Mouse (Mus musculus) liver, adult 2 months (tissue): ENCODE data around the gene Sv2a. TPM values are rescaled to one million over a fixed set of nuclear protein-coding genes. Genes with fewer than 3 reads are reported as not detected.

ENCODE experiments used
- DNase-seq: peaks from one replicate; pipeline ENCODE4 v3.0.0-alpha.2; 2011; ENCODE audit warnings: low read depth, low spot score; ENCODE audit errors: extremely low read depth
- H3K27ac ChIP-seq: fragments of 200-500 bp; replicated peaks from 2 replicates; pipeline ENCODE4 v1.5.1; 2012; ENCODE audit warnings: low read depth, mild to moderate bottlenecking, control low read depth, inconsistent platforms, low read length; ENCODE audit not compliant: insufficient read depth
- H3K27me3 ChIP-seq: fragments of 200-500 bp; 2 replicates; pipeline ENCODE4 v1.6.1; 2012; ENCODE audit warnings: mild to moderate bottlenecking, moderate library complexity, low read length, inconsistent platforms; ENCODE audit not compliant: control insufficient read depth, insufficient read depth
- H3K36me3 ChIP-seq: fragments of 200-500 bp; 2 replicates; pipeline ENCODE4 v1.6.1; 2012; ENCODE audit warnings: low read length, inconsistent platforms; ENCODE audit not compliant: control insufficient read depth, insufficient read depth
- H3K4me1 ChIP-seq: fragments of 200-500 bp; 2 replicates; pipeline ENCODE4 v1.6.1; 2011; ENCODE audit warnings: low read length; ENCODE audit not compliant: control insufficient read depth, insufficient read depth
- H3K4me3 ChIP-seq: fragments of 200-500 bp; 2 replicates; pipeline ENCODE4 v1.5.1; 2011; ENCODE audit warnings: low read depth, mild to moderate bottlenecking, control low read depth, low read length, moderate library complexity; ENCODE audit not compliant: insufficient read depth
- H3K79me2 ChIP-seq: fragments of 200-500 bp; 2 replicates; pipeline ENCODE4 v1.6.1; 2012; ENCODE audit warnings: inconsistent platforms, mild to moderate bottlenecking, low read length, moderate library complexity; ENCODE audit not compliant: control insufficient read depth, insufficient read depth
- H3K9ac ChIP-seq: fragments of 200-500 bp; 2 replicates; pipeline ENCODE4 v1.6.1; 2012; ENCODE audit warnings: low read depth, mild to moderate bottlenecking, control low read depth, inconsistent platforms, low read length
- CTCF ChIP-seq: fragments of 200-500 bp; IDR thresholded peaks from 2 replicates; pipeline ENCODE4 v1.5.1; 2011; ENCODE audit warnings: low read depth, low read length, control low read depth
- POLR2A ChIP-seq: fragments of 200-500 bp; IDR thresholded peaks from 2 replicates; pipeline ENCODE4 v1.6.1; 2011; ENCODE audit warnings: low read length, control low read depth; ENCODE audit not compliant: insufficient read depth; ENCODE audit errors: extremely low read depth
- WGBS: fragments of 180-500 bp; shearing (Covaris S2); methylation state at CpG from one replicate; pipeline ENCODE4 v1.1.7; 2018; 5-methylcytosine and 5-hydroxymethylcytosine counted together
- polyA plus RNA-seq: library from polyadenylated mRNA; depleted of rRNA; stranded (reverse); fragments of >200 nt; gene quantifications from 2 replicates; pipeline ENCODE4 v1.2.3, GENCODE M21; 2012; rRNA removed
- total RNA-seq: library from RNA; depleted of rRNA; stranded (reverse); fragments of >200 nt; gene quantifications from 2 replicates; pipeline ENCODE4 v1.2.3, GENCODE M21; 2014; rRNA removed

The Sv2a gene
- total and polyA plus RNA-seq, 2 experiments, result under 0.01 to 0.66 TPM

DNA sequence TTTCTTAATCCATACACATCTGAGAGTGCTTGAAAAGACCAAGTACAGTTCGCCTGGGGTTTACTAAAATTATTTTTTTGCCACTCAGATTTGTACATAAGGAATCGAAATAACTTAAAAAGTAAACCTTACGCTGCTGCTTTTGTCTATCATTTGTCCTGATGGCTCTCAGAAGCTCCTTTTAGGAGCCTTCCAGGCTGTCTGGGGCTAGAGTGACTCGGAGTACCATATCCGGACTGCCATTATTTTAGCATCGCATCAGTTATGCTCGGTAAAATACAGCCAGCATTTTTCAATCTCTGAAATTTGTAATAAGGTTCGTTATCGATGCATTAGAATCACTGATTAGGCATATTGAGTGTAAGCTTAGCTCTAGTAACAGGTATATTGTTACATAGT, 59.8 kb downstream of the Sv2a start:
- H3K79me2 ChIP-seq, result no peaks in the 10 kb centered on the region
- no peak for DNase-seq
- peak overlapping the region; percentile 50 for H3K27ac ChIP-seq
- H3K27me3 ChIP-seq, result no peaks in the 10 kb centered on the region
- no peaks in the 10 kb centered on the region for H3K36me3 ChIP-seq
- TF ChIP-seq CTCF (no peak), POLR2A (no peak)
- 78% methylated on average over 9 of the region's 9 CpGs for WGBS
- no peak overlapping the region for H3K9ac ChIP-seq
- peaks cover 12% of the 10 kb centered on the region for H3K4me1 ChIP-seq
- no peak overlapping the region for H3K4me3 ChIP-seq

DNA sequence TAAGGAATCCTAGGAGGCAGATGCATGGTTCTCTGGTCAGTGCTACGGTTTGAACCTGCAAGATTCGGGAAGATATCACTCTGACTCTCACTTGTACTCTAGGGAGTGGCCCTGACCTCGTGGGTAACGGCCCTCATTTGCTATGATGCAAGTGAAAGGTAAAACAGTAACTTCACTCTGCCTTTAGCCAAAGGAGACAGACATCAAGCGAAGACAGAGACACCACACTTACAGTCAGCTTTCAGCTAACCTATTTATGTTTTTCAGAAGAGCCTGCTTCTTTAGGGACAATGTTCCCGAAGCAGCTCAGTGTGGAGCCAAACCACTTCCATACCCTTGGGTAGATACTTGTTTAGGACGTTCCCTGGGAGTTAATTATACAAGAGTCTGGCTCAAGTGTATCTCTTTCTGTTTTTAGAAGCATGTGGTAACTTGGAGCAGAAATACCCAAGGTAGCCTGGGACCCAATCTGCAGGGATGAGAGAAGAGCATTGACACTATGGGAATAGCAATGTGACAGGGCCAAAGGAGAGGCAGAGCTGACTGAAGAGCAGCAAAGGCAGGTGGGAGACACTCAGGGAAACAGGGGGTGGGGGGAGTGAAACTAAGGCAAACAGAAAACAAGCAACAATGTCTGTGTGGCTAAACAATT, 63.1 kb downstream of the Sv2a start:
- Histone ChIP-seq H3K27ac (peak overlapping the region; percentile 81), H3K79me2 (no peaks in the 10 kb centered on the region), H3K27me3 (no peaks in the 10 kb centered on the region), H3K36me3 (no peaks in the 10 kb centered on the region), H3K9ac (peak overlapping the region; percentile 45), H3K4me1 (peaks cover 10% of the 10 kb centered on the region), H3K4me3 (peak overlapping the region; percentile 60; the same call in 1 of the 2 replicates)
- DNase-seq, result peak; percentile 89
- no peak for TF ChIP-seq CTCF
- no peak for TF ChIP-seq POLR2A
- 23% methylated on average over 7 of the region's 7 CpGs for WGBS

Other genes with a start within 250 kb of the Sv2a start
- 5.2 and 6.8 TPM in 2 replicates for gene Plekho1, start 185.2 kb upstream of the Sv2a start, total RNA-seq
- gene Plekho1, start 185.2 kb upstream of the Sv2a start, polyA plus RNA-seq, result 4.6 and 8.0 TPM in 2 replicates
- 8.9 and 10.7 TPM in 2 replicates for gene Vps45, start 122.7 kb upstream of the Sv2a start, total RNA-seq
- 2.1 and 2.4 TPM in 2 replicates for gene Vps45, start 122.7 kb upstream of the Sv2a start, polyA plus RNA-seq
- gene Otud7b, start 76.6 kb upstream of the Sv2a start, total RNA-seq, result 8.9 and 11.9 TPM in 2 replicates
- gene Otud7b, start 76.6 kb upstream of the Sv2a start, polyA plus RNA-seq, result 5.9 and 6.8 TPM in 2 replicates
- 1.2 and 1.4 TPM in 2 replicates for gene Mtmr11, start 19.1 kb upstream of the Sv2a start, total RNA-seq
- 1.1 and 2.8 TPM in 2 replicates for gene Mtmr11, start 19.1 kb upstream of the Sv2a start, polyA plus RNA-seq
- 2.7 and 5.2 TPM in 2 replicates for gene Sf3b4, start 8.8 kb upstream of the Sv2a start, total RNA-seq
- gene Sf3b4, start 8.8 kb upstream of the Sv2a start, polyA plus RNA-seq, result 23.5 and 29.7 TPM in 2 replicates
- 68.7 and 74.7 TPM in 2 replicates for gene Bola1, start 38.6 kb downstream of the Sv2a start, total RNA-seq
- 44.0 and 56.0 TPM in 2 replicates for gene Bola1, start 38.6 kb downstream of the Sv2a start, polyA plus RNA-seq
- gene Hist2h2ab, start 38.7 kb downstream of the Sv2a start, total RNA-seq, result 8.9 TPM in 2 replicates
- gene Hist2h2ab, start 38.7 kb downstream of the Sv2a start, polyA plus RNA-seq, result 0.81 TPM in 1 of 2 replicates, not detected in the other
- 99.7 and 113 TPM in 2 replicates for gene Hist2h2ac, start 39.7 kb downstream of the Sv2a start, total RNA-seq
- 1.6 and 2.9 TPM in 2 replicates for gene Hist2h2ac, start 39.7 kb downstream of the Sv2a start, polyA plus RNA-seq
- 2.9 TPM in 2 replicates for gene Hist2h2be, start 40.0 kb downstream of the Sv2a start, total RNA-seq
- gene Hist2h2be, start 40.0 kb downstream of the Sv2a start, polyA plus RNA-seq, result 1.4 and 1.9 TPM in 2 replicates
- 3.5 and 8.3 TPM in 2 replicates for gene Hist2h3c2, start 58.0 kb downstream of the Sv2a start, total RNA-seq
- 8.6 and 22.4 TPM in 2 replicates for gene Hist2h3c2, start 58.0 kb downstream of the Sv2a start, polyA plus RNA-seq
- 663 and 777 TPM in 2 replicates for gene Hist2h2aa2, start 59.1 kb downstream of the Sv2a start, total RNA-seq
- 385 and 570 TPM in 2 replicates for gene Hist2h2aa2, start 59.1 kb downstream of the Sv2a start, polyA plus RNA-seq
- gene Hist2h2aa1, start 64.3 kb downstream of the Sv2a start, total RNA-seq, result 230 and 263 TPM in 2 replicates
- 428 and 563 TPM in 2 replicates for gene Hist2h2aa1, start 64.3 kb downstream of the Sv2a start, polyA plus RNA-seq
- gene Hist2h3c1, start 65.5 kb downstream of the Sv2a start, total RNA-seq, result not detected in 2 replicates
- not detected in 2 replicates for gene Hist2h3c1, start 65.5 kb downstream of the Sv2a start, polyA plus RNA-seq
- 6.0 and 6.6 TPM in 2 replicates for gene Hist2h4, start 82.2 kb downstream of the Sv2a start, total RNA-seq
- 0.75 and 1.5 TPM in 2 replicates for gene Hist2h4, start 82.2 kb downstream of the Sv2a start, polyA plus RNA-seq
- gene Hist2h3b, start 87.5 kb downstream of the Sv2a start, total RNA-seq, result 29.2 and 49.8 TPM in 2 replicates
- 5.7 and 5.8 TPM in 2 replicates for gene Hist2h3b, start 87.5 kb downstream of the Sv2a start, polyA plus RNA-seq
- gene Hist2h2bb, start 88.6 kb downstream of the Sv2a start, total RNA-seq, result 30.4 and 30.7 TPM in 2 replicates
- gene Hist2h2bb, start 88.6 kb downstream of the Sv2a start, polyA plus RNA-seq, result not detected in 2 replicates
- 3.2 and 3.7 TPM in 2 replicates for gene Fcgr1, start 112.8 kb downstream of the Sv2a start, total RNA-seq
- 0.97 and 2.2 TPM in 2 replicates for gene Fcgr1, start 112.8 kb downstream of the Sv2a start, polyA plus RNA-seq